Mouse (Mus musculus): Measurements from ENCODE around the gene Sez6.

Gene Sez6

DNA sequence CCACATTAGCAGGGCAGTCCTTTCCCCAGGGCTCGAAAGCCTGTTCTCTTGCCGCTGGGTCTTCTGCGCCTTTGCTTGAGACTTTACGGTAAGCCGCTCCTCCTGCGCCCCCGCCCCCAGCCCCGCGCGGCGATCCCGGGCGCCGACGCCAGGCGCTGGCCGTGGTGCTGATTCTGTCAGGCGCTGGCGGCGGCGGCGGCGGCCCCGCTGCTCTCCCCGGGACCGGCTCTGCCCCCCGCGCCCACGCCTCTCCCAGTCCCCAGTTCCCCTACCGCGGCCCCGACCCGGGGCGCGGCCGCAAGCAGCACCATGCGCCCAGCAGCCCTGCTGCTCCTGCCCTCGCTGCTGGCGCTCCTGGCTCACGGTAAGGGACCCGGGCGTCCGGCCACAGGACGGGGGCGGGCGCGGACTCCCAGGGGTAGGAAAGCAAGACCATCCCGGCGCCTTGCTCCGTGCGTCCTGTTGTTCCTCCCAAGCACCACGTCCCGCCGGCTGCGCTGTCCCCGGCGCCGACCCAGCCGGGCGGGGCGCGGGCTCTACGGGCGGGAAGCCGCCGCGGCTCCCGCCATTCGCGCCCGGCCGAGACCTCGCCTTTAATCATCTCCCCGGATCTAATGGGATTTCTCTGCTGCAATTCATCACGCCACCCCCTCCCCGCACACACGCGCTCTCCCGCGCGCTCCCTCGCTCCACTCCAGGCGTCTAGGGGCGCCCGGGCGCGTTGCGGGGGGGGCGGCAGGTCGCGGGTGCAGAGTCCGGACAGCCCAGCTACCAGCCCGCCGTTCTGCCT is at the start of gene Sez6:
Sez6 (plus strand) TSS at position 50 of the 790 bp plus-strand sequence.
- in situ Hi-C loops (cut with MboI; ENCODE audit: low sequenced_read_pairs): no loop called here

DNA sequence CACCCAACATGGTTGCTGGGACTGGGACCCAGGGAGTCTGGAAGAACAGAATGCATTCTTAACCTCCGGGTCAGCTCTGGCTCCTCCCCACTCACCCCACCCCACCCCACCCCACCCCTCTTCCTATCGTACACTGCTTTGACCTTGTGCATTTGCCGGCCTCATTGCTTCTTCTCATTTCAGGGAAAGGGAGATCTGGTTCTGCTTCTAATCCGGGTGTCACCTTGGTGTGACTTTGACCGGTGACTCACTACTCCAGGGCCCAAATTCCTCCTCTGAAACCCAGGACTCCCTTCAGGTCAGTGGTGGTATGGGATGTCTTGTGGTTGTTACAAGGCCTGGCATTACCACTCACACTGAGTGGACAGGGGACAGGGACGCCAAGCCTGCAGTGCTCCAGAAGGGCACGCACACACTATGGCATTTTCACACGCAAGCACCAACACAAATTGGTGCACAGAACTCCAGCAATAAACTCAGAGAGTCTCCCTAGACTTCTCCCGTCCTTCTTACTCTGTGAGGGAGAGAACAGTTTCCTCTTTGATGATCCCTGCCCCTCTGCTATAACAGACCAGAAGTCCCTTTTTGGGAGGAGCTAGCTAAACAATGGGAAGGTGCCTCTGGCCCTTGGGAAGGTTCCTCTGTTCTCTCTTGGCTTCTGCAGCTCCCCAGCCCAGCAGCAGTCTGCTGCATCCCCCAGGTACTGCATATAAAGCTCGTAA is 45.9 kb upstream of the Sez6 start:
- in situ Hi-C loops (cut with MboI; ENCODE audit: low sequenced_read_pairs): no loop called here

DNA sequence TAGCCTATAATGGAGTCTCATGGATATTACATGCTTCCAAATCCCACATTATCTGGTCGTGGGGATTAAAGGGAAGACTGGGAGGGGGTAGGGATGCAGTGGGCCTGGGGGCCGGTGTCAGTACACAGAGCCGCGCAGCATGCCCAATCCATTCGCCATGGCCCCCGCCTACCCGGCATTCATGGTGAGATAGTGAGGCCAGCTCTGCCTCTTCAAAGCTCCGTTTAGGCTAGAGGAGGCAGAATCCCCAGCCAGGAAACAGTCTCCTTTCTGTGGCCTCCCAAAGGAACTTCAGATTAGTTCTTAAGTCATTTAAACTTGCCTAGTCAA is 45.4 kb upstream of the Sez6 start:
- in situ Hi-C loops (cut with MboI; ENCODE audit: low sequenced_read_pairs): no loop called here

DNA sequence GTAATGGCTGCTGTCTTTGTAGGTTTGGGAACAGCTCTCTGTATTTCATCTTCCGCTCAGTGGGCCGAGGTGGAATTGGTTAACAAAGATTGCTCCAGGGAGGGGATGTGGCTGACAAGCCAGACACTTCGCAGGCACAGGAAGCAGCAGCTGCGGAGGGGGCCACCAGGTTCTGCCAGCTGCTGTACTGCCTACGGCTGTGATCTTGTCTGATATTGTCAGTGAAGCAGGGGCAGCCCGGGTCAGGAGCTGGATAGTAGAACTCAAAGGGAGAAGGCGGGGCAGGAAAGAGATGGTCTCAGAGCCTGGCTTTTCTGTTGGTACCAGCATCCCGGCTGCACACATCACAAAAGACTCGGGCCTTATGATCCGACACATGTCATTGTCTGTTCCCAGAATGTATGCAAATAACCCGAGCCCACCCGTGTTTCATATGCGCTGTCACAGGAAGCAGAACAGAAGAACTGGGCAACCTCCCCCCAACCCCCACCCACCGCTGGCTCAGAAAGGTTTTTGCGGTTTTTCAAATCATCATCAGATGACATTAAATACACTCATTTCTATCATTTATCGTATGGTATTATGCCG is 43.1 kb upstream of the Sez6 start:
- in situ Hi-C loops (cut with MboI; ENCODE audit: low sequenced_read_pairs): no loop called here

- in situ Hi-C loops (cut with MboI; ENCODE audit: low sequenced_read_pairs): no loop called here
Observed at GRCm38 (mm10) chr11:77888846-77889245, 41.8 kb upstream of the Sez6 start.

- in situ Hi-C loops (cut with MboI; ENCODE audit: low sequenced_read_pairs): no loop called here
Observed at GRCm38 (mm10) chr11:77889484-77889883, 41.1 kb upstream of the Sez6 start.

- in situ Hi-C loops (cut with MboI; ENCODE audit: low sequenced_read_pairs): no loop called here
Observed at GRCm38 (mm10) chr11:77890648-77891258, 39.8 kb upstream of the Sez6 start.

DNA sequence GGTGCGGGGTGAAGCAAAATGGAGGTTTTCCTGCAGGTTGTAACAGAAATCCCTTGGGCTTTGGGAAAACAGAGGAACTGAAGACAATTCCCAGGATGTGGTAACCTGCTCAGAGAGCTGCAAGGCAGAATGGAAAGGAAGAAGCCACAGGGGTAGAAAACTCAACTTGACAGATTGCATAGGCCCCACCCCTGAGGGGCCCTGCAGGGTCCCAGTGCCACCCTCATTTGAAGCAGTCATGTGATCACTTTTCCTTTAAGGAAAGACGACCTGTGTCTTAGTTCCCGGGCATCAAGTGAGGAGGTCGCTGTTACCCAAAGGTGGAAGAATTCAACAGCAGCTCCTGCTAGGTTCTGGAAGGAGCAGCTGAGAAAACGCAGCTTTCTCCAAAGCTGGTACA is 37.7 kb upstream of the Sez6 start:
- in situ Hi-C loops (cut with MboI; ENCODE audit: low sequenced_read_pairs): no loop called here

DNA sequence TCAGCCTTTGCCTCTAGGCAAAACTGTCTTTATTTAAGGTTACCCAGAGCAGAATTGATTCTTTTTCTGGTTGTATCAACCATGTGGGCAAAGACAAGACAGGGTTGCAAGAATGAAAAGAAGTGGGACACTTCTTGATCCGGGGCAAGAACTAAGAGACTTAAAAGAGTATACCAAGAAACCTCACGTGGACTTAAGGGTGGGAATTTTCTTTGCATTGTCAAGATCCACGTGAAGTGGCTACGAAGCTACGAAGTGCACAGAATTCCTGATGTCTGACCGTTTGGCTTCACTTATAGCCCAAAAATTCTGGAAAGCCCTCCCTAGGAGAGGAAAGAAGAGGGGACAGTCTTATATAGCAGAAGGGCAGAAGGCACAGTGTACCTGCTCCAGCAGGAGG is 37.3 kb upstream of the Sez6 start:
- in situ Hi-C loops (cut with MboI; ENCODE audit: low sequenced_read_pairs): no loop called here

GRCm38 (mm10) chr11:77893787-77894718 is 36.5 kb upstream of the Sez6 start, which contains the start of gene Pipox:
TSS of gene Pipox (minus strand) at chr11:77894096.
- in situ Hi-C loops (cut with MboI; ENCODE audit: low sequenced_read_pairs): no loop called here

GRCm38 (mm10) chr11:77894967-77895366 is 35.6 kb upstream of the Sez6 start:
- in situ Hi-C loops (cut with MboI; ENCODE audit: low sequenced_read_pairs): no loop called here

DNA sequence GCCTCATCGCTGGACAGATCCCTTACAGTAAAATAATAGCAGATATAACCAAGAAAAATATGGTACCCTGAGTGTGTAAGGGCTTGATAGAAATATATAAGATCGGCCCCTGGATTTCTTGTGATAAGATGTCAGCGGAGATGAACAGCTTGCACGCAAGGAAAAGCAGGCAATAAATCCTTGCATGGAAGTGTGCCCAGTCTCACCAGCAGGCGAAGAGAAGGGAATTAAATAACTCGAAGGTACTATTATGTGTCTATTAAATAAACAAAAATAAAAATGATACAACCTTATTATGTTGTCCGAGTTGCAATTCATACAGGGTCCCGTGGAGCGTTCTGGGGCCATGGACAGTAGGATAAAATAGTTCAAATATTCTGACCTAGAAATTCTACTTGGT is 34.6 kb upstream of the Sez6 start:
- in situ Hi-C loops (cut with MboI; ENCODE audit: low sequenced_read_pairs): no loop called here

DNA sequence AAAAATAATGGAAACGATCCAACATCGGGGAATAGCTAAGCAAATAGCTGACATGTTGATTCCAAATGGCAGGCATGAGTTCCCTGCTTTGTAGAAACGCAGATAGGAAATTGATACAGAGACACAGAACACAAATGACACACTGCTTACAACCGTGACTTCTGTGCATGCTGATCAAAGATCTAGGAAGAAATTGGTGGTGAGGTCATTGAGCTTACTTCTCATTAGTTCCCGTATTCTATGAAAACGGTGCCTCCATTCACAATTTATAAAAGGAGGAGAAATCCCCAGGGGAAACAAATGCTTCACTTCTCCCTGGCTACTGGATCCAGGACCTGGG is 34.1 kb upstream of the Sez6 start:
- in situ Hi-C loops (cut with MboI; ENCODE audit: low sequenced_read_pairs): no loop called here

DNA sequence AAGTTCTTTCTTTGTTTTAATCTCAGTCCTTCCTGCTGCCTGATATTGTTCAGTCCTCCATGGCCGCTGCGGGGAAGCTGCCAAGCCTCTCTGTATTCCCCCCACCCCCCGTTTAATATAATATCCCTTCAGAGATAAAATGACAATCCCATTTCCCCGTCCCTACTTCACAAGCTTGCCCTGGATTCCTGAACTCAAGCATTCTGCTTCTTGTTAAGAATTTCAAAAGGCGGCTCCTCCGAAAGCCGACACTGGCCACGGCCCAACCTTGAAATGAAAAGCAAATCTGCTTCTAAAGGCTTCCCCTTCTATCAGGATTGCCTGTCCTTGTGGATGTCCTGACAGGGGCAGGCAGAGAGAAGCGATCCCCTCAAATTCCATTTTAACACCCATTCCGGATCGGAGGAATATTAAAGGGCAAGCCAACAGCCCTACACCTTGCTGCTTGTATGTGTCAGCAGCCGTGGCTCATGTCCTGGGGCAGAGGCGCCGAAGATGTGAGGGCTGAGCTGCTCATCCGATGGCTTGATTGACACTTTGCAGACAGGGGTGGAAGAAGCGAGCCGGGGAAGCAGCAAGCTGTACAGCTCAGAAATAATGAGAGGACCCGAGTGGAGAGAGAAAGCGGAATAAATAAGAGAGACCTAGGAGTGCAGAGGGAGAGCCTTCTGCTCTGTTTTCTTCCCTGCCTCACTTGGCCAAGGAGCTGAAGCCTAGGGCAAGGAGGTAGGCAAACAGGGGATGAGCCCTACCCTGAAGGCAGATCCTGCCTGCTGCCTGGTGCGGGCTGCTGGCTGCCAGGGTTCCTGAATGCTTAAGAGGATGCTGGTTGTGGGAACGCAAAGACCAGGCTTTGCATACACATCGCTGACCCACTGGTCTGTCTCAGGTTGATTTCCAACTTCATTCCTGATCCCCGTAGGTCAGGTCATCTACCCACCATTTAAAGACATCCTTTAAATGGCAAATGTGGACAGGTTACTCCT is 33.5 kb upstream of the Sez6 start:
- in situ Hi-C loops (cut with MboI; ENCODE audit: low sequenced_read_pairs): no loop called here

DNA sequence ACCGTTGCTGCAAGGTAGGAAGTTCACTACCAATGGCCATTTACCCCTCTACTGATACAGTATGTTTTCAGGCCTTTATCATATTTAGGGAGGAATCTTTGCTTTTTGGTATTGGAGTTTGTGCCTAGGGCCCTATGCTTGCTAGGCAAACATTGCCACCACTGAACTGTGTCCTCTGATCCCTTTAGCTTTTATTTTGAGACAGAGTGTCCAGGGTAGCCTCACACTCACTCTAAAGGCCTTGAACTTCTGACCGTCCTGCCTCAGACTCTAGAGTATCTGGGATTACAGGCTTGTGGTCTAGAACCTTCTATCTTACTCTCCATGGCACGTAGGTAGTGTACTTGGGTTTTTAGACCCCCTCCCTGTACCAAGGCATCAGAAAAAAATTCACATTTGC is 30.4 kb upstream of the Sez6 start:
- in situ Hi-C loops (cut with MboI; ENCODE audit: low sequenced_read_pairs): no loop called here

DNA sequence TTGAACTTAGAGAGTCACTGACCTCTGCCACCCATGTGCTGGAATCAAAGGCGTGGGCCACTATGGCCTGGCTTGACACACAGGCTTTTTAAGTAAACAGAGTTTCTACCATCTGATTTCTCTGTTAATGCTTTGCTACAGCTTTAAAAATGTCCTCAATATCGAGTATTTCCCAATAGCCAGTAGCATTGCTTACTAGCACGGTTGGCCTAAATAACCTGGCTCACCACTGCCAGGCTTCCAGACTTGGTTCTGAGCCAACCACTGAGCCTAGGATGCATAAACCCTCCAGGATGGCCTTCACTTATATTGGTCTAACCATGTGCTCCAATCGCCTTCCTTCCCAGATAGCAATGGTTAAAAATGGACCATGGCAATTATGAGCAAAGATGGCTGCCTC is 29.9 kb upstream of the Sez6 start:
- in situ Hi-C loops (cut with MboI; ENCODE audit: low sequenced_read_pairs): no loop called here

GRCm38 (mm10) chr11:77901366-77901765 is 29.2 kb upstream of the Sez6 start:
- in situ Hi-C loops (cut with MboI; ENCODE audit: low sequenced_read_pairs): no loop called here

GRCm38 (mm10) chr11:77901775-77902355 is 28.7 kb upstream of the Sez6 start:
- in situ Hi-C loops (cut with MboI; ENCODE audit: low sequenced_read_pairs): no loop called here

GRCm38 (mm10) chr11:77903761-77904160 is 26.8 kb upstream of the Sez6 start:
- in situ Hi-C loops (cut with MboI; ENCODE audit: low sequenced_read_pairs): no loop called here
